Mouse (Mus musculus) bone marrow macrophage, adult 2 months (primary cell): Measurements from ENCODE around the gene Dlgap1.

Experiments used
- CTCF ChIP-seq: IDR thresholded peaks from 2 replicates; pipeline ENCODE4 v1.5.1; 2012; ENCODE audit warnings: low read depth, mild to moderate bottlenecking, low read length, moderate library complexity
- POLR2A ChIP-seq: IDR thresholded peaks from 2 replicates; pipeline ENCODE4 v1.6.1; 2012; ENCODE audit warnings: mild to moderate bottlenecking, low read depth, low read length, borderline replicate concordance

- TF ChIP-seq CTCF (no peak), POLR2A (no peak)
These were observed 859.3 kb downstream of the Dlgap1 start for GRCm38 (mm10) chr17:70828180-70828528.
